ENCODE assay signal across 25 mouse cellular contexts in genomic region chr6:126610746-126611145, GRCm38 (mm10). TPM values are rescaled to one million over a fixed set of nuclear protein-coding genes. Genes with fewer than 3 reads are reported as not detected.
DNase-seq lines count a peak whose midpoint lies in the region; TF ChIP-seq lines count a peak whose summit lies in the region.
"Had no signal": no experiment of that assay in that cellular context is flagged by ENCODE, and none has a peak within 500 bp of the region (broad histone marks: within the 10 kb centered on the region; RNA-seq: fewer than 3 reads in every experiment).

No protein-coding gene starts in this region.

- H3K4me1 ChIP-seq in cerebellum, adult 2 months (ENCODE audit: control insufficient read depth, insufficient read depth, low read length) = peaks cover 45% of the 10 kb centered on the region
- H3K4me1 ChIP-seq: heart, embryonic 12.5 days; kidney, embryonic 15.5 days; limb, embryonic 12.5 days; liver, embryonic 15.5 days; midbrain, embryonic 10.5 days had no signal

- peak overlapping the region; percentile 14; the same call in 1 of the 2 replicates for H3K27ac ChIP-seq in layer of hippocampus, adult 2 months
- peak overlapping the region; percentile 60 for H3K27ac ChIP-seq in cerebellum, adult 2 months (ENCODE audit: insufficient read depth, low read length)
- H3K27ac ChIP-seq: gastrocnemius, adult 2 months; heart, adult 2 months; hindbrain, embryonic 15.5 days; kidney, embryonic 15.5 days; left cerebral cortex, adult 2 months; limb, embryonic 12.5 days; liver, embryonic 15.5 days; midbrain, embryonic 10.5 days had no signal

- WGBS in cerebellum, adult 2 months = 11% methylated on average over 4 of the region's 4 CpGs

- no peak overlapping the region for H3K4me3 ChIP-seq in layer of hippocampus, adult 2 months
- H3K4me3 ChIP-seq in cerebellum, adult 2 months (replicated peaks; ENCODE audit: insufficient read depth, low read depth, low read length) = no peak overlapping the region
- H3K4me3 ChIP-seq: gastrocnemius, adult 2 months; heart, adult 2 months; heart, embryonic 12.5 days; hindbrain, embryonic 15.5 days; kidney, embryonic 15.5 days; left cerebral cortex, adult 2 months; limb, embryonic 12.5 days; liver, embryonic 15.5 days; midbrain, embryonic 10.5 days had no signal

- intact Hi-C loops in gastrocnemius, postnatal 14 days (cut with DNase I; ENCODE audit: low total_unique reads) = no loop called here

- TF ChIP-seq POLR2A in cerebellum, adult 2 months (IDR thresholded peaks at IDR 0.05; ENCODE audit: borderline replicate concordance, insufficient read depth, low read length) = no peak

- no peaks in the 10 kb centered on the region for H3K27me3 ChIP-seq in cerebellum, adult 2 months (ENCODE audit: control insufficient read depth, insufficient read depth, low read length)
- H3K27me3 ChIP-seq: hindbrain, embryonic 15.5 days; limb, embryonic 12.5 days; liver, embryonic 15.5 days had no signal

- TF ChIP-seq CTCF in layer of hippocampus, adult 2 months (conservative IDR thresholded peaks at IDR 0.05) = no peak
- no peak for TF ChIP-seq CTCF in cerebellum, adult 2 months (IDR thresholded peaks at IDR 0.05; ENCODE audit: borderline replicate concordance, insufficient read depth, low read depth, low read length)

- DNase-seq in layer of hippocampus, adult 2 months (ENCODE audit: low spot score in 2 of 2) = no peak
- no peak for DNase-seq in layer of hippocampus, adult 11-12 months (ENCODE audit: low spot score)
- DNase-seq in cerebellum, adult 2 months = peak; percentile 67 to 80
- peak; percentile 71 for DNase-seq in cerebellum, adult 9-11 months
- no peak for DNase-seq in gastrocnemius, postnatal 14 days
- no peak for DNase-seq in layer of hippocampus, adult 9-11 months
- DNase-seq: adrenal gland, postnatal 25 days; B cell, adult 2 months; gastrocnemius, adult 2 months; heart, adult 2 months; heart, postnatal 4 days; kidney, adult 11 months; kidney, postnatal 25 days; lung, embryonic 14.5 days; lung, postnatal 14 days had no signal

RNA-seq across cellular contexts. Expression of gene Kcna1, which starts 35.4 kb away (rescaled TPM):
- total RNA-seq in layer of hippocampus, adult 2 months (2021) = 100 to 1,000 TPM; 115 to 119 TPM
- 71.1 and 72.6 TPM in 2 replicates for polyA plus RNA-seq in cerebellum, adult 2 months (2012; rRNA removed)
- 1 to 10 TPM; 3.3 to 8.5 TPM for total RNA-seq in gastrocnemius, postnatal 14 days (2021)
- total RNA-seq: monocyte, adult 5-6 weeks had no signal
- polyA plus RNA-seq: inflammation-experienced regulatory T-cells, adult 6 months; liver, adult 2 months; liver, embryonic 15.5 days had no signal

Comparison
In these comparisons a context has a peak if more than half of its experiments do, and no peak if none do; other contexts are left out.
1. DNase-seq: peak in cerebellum, adult 2 months (2 of 2) and cerebellum, adult 9-11 months (single experiment); none in layer of hippocampus, adult 2 months (0 of 2), layer of hippocampus, adult 11-12 months (single experiment), gastrocnemius, postnatal 14 days (single experiment) and layer of hippocampus, adult 9-11 months (single experiment).
2. RNA of gene Kcna1, which starts 35.4 kb away (total RNA-seq): 115 to 119 TPM in layer of hippocampus, adult 2 months; 3.3 to 8.5 TPM in gastrocnemius, postnatal 14 days; every median in the first group is over 10 times any median in the second.